Mouse (Mus musculus): ENCODE measurements around the gene Krit1.

DNA sequence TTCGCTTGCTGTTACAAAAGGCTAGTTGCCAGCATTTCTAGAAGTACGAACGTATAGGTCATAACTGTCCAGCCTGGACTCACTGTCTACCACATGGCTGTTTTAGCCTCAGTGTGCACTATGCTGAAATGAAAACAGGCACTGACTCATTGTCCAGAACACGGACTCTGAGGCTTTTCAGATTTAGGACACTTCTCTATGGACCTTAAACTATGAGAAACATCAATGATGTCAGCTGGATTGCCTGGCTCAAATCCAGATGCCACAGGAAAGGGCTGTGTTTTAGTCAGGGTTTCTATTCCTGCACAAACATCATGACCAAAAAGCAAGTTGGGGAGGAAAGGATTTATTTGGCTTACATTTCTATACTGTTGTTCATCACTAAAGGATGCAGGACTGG, 15.4 kb upstream of the Krit1 start:
- no peak for TF ChIP-seq CTCF (IDR thresholded peaks at IDR 0.05; ENCODE audit: extremely low read depth, insufficient read depth, low read length)
- no peak for TF ChIP-seq POLR2A (IDR thresholded peaks at IDR 0.05; ENCODE audit: extremely low read depth, insufficient read depth, low read length)
